Mouse (Mus musculus): ENCODE measurements around the gene Msl1. TPM values are rescaled to one million over a fixed set of nuclear protein-coding genes. Genes with fewer than 3 reads are reported as not detected.

The Msl1 gene
- polyA plus RNA-seq, 1 experiment from 2014 or later = 22.3 TPM

- no peak overlapping the region for H3K9ac ChIP-seq (replicated peaks; ENCODE audit: low read depth, low read length)
- H3K4me2 ChIP-seq (replicated peaks; ENCODE audit: low read depth, low read length) = 0 out of 2 replicates have a peak overlapping the region, but pooled peaks have one; percentile 47
- no peak overlapping the region for H3K4me3 ChIP-seq (ENCODE audit: low read depth, low read length)
- peaks cover 21% of the 10 kb centered on the region for H3K36me3 ChIP-seq (ENCODE audit: control insufficient read depth, insufficient read depth, low read length)
- no peak overlapping the region for H3K27ac ChIP-seq (ENCODE audit: low read length)
- WGBS = 51% methylated on average over 8 of the region's 8 CpGs
- no peak for ATAC-seq (ENCODE audit: insufficient number of reproducible peaks, insufficient read depth, low FRiP score, low read depth)
- no peaks in the 10 kb centered on the region for H3K27me3 ChIP-seq (ENCODE audit: control insufficient read depth, insufficient read depth, low read length)
- H3K4me1 ChIP-seq (ENCODE audit: control insufficient read depth, insufficient read depth, low read length) = peaks cover 48% of the 10 kb centered on the region
- H3K9me3 ChIP-seq (ENCODE audit: control insufficient read depth, low read depth, low read length) = no peaks in the 10 kb centered on the region
Measured at GRCm38 (mm10) chr11:98772667-98773171, 22.6 kb upstream of the Msl1 start.

GRCm38 (mm10) chr11:98773635-98774295 is 21.6 kb upstream of the Msl1 start:
- Histone ChIP-seq H3K36me3 (ENCODE audit: control insufficient read depth, insufficient read depth, low read length) (peaks cover 15% of the 10 kb centered on the region), H3K4me3 (ENCODE audit: low read depth, low read length) (peak overlapping the region; percentile 28), H3K27me3 (ENCODE audit: control insufficient read depth, insufficient read depth, low read length) (no peaks in the 10 kb centered on the region), H3K4me2 (replicated peaks; ENCODE audit: low read depth, low read length) (peak overlapping the region; percentile 47), H3K4me1 (ENCODE audit: control insufficient read depth, insufficient read depth, low read length) (peaks cover 40% of the 10 kb centered on the region), H3K9me3 (ENCODE audit: control insufficient read depth, low read depth, low read length) (no peaks in the 10 kb centered on the region), H3K27ac (ENCODE audit: low read length) (peak overlapping the region; percentile 17; the same call in 1 of the 2 replicates), H3K9ac (replicated peaks; ENCODE audit: low read depth, low read length) (no peak overlapping the region; the same call in 1 of the 2 replicates)
- under 1% methylated on average over 37 of the region's 37 CpGs for WGBS
- peak; percentile 85 for ATAC-seq (ENCODE audit: insufficient number of reproducible peaks, insufficient read depth, low FRiP score, low read depth)

DNA sequence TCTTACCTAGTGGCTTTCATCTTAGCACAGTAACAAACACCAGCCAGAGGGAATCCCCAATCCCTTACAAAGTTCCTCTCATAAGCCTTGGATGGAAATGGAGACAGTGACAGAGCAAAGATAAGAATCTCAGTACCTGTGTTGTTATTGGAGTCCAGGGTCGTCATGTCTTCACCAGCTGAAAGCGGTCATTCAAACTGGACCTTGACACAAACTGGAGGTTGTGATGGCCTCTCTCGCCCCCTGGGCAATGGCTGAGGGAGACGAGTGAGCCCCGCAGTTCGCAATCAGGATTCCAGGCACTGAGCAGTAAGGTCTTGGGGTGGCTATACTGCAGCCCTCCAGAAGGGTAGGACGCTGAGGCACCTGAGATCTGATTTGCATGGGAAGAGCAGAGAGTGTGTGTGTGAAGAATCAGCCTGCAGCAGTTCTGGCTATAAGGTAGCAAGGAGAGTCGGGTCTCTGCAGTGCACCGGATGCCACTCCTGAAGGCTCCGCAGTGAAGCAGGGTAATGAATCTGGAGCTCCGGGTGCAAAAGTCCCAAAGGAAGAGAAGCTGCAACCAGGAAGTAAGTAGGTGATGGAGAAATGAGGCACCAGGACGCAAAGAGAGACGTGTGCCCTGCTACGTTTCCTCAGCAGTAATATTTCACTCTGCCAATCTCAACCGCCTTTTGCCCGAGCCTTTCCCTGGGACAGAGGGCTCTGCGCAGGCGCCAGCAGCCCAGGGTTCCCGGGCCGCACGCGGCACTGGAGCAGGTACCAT is 20.6 kb upstream of the Msl1 start, which contains the start of gene Nr1d1:
TSS of gene Nr1d1 (minus strand) at position 752 of the 766 bp plus-strand sequence.
- no peak within 1 kb of the TSS; the same call in 1 of the 2 replicates for H3K9ac ChIP-seq (replicated peaks; ENCODE audit: low read depth, low read length)
- peak within 1 kb of the TSS; percentile 47 for H3K4me2 ChIP-seq (replicated peaks; ENCODE audit: low read depth, low read length)
- H3K27ac ChIP-seq (ENCODE audit: low read length) = peak within 1 kb of the TSS; percentile 90
- under 1% methylated on average over 22 of the region's 22 CpGs for WGBS
- H3K4me3 ChIP-seq (ENCODE audit: low read depth, low read length) = peak within 1 kb of the TSS; percentile 28
- no peak for ATAC-seq (ENCODE audit: insufficient number of reproducible peaks, insufficient read depth, low FRiP score, low read depth)
- H3K4me1 ChIP-seq (ENCODE audit: control insufficient read depth, insufficient read depth, low read length) = peaks cover 38% of the 10 kb centered on the region
- no peaks in the 10 kb centered on the region for H3K9me3 ChIP-seq (ENCODE audit: control insufficient read depth, low read depth, low read length)
- no peaks in the 10 kb centered on the region for H3K27me3 ChIP-seq (ENCODE audit: control insufficient read depth, insufficient read depth, low read length)
- peaks cover 6% of the 10 kb centered on the region; the same call in 1 of the 2 replicates for H3K36me3 ChIP-seq (ENCODE audit: control insufficient read depth, insufficient read depth, low read length)

DNA sequence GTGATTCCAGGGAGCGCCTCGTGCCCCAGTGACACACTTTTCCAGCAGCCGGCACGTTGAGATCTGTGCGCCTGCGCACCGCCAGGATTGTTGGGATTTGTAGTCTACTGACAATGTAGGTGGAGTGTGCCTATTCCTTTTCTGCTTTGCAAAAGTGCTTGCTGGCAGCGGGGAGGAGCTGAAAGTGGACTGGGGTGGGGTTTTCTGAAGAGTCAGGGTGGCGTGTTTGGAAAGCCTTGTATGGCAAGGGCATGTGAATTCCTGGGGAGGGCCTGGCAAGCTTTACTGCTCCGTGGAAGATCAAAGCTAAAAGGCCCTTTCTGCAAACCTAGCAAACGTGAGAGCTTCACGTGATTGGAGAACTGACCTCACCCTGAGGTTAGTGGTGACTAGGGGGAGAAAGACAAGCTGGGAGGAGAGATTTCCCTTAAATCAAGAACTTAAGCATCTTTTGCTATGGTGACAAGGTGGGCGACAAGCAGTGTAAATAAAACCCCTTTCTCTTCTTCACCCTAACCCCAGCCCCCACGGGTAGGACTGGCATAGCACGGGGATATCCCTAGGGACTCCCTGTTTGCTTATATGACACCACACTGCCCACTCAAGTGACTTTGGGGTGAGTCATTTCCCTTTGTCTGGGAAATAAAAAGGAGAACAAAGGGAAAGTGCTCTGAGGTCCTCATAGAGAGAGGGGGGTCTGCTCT is 19.8 kb upstream of the Msl1 start:
- ATAC-seq (ENCODE audit: insufficient number of reproducible peaks, insufficient read depth, low FRiP score, low read depth) = peak; percentile 80
- Histone ChIP-seq H3K4me3 (ENCODE audit: low read depth, low read length) (peak overlapping the region; percentile 28), H3K36me3 (ENCODE audit: control insufficient read depth, insufficient read depth, low read length) (peaks cover 1% of the 10 kb centered on the region; the same call in 1 of the 2 replicates), H3K9me3 (ENCODE audit: control insufficient read depth, low read depth, low read length) (no peaks in the 10 kb centered on the region), H3K9ac (replicated peaks; ENCODE audit: low read depth, low read length) (no peak overlapping the region; the same call in 1 of the 2 replicates), H3K4me1 (ENCODE audit: control insufficient read depth, insufficient read depth, low read length) (peaks cover 38% of the 10 kb centered on the region), H3K4me2 (replicated peaks; ENCODE audit: low read depth, low read length) (peak overlapping the region; percentile 47), H3K27ac (ENCODE audit: low read length) (peak overlapping the region; percentile 90), H3K27me3 (ENCODE audit: control insufficient read depth, insufficient read depth, low read length) (no peaks in the 10 kb centered on the region)
- WGBS = 2% methylated on average over 15 of the region's 15 CpGs

GRCm38 (mm10) chr11:98776052-98776764 is 19.1 kb upstream of the Msl1 start:
- 44% methylated on average over 12 of the region's 12 CpGs for WGBS
- Histone ChIP-seq H3K4me2 (replicated peaks; ENCODE audit: low read depth, low read length) (peak overlapping the region; percentile 47), H3K27me3 (ENCODE audit: control insufficient read depth, insufficient read depth, low read length) (no peaks in the 10 kb centered on the region), H3K4me1 (ENCODE audit: control insufficient read depth, insufficient read depth, low read length) (peaks cover 38% of the 10 kb centered on the region), H3K9me3 (ENCODE audit: control insufficient read depth, low read depth, low read length) (no peaks in the 10 kb centered on the region), H3K36me3 (ENCODE audit: control insufficient read depth, insufficient read depth, low read length) (no peaks in the 10 kb centered on the region), H3K9ac (replicated peaks; ENCODE audit: low read depth, low read length) (no peak overlapping the region; the same call in 1 of the 2 replicates), H3K27ac (ENCODE audit: low read length) (peak overlapping the region; percentile 90), H3K4me3 (ENCODE audit: low read depth, low read length) (0 out of 2 replicates have a peak overlapping the region, but pooled peaks have one; percentile 28)
- ATAC-seq (ENCODE audit: insufficient number of reproducible peaks, insufficient read depth, low FRiP score, low read depth) = no peak

DNA sequence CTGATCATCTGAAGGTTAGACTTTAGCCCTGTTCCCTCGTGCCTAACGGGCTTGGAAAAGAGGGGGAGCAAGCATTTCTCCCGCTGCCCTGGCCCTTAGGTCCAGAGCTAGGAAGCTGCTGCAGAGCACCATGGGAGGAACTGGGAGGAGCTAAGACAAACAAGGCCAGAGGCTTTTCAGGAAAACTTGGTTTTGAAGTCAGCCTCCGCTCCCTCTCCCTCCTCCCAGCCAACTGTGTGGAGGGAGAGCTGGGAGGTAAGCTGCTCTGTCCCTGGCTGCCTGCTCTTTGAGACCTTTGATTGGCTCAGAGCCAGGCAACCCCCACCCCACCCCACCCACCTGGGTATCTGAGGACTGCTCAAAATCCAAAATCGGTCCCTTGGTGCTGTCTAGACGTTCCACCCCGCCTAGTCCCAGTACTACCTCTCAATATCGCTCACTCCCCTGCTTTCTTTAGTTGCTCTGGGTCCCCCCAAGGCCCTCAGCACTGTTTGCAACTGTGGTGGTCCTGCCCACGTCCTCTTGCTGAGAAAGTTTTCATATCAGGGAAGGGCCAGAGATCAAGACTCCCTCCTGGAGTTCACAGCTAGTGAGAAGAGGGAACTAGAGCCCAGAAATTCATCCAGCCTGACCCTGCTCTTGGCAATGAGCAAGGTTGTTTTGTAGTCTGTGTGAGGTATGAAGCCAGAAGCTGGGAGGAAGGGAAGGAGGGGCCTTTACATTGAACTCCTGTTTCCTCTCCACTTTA is 18.3 kb upstream of the Msl1 start:
- 7% methylated on average over 9 of the region's 9 CpGs for WGBS
- H3K9me3 ChIP-seq (ENCODE audit: control insufficient read depth, low read depth, low read length) = no peaks in the 10 kb centered on the region
- no peak overlapping the region for H3K4me3 ChIP-seq (ENCODE audit: low read depth, low read length)
- no peaks in the 10 kb centered on the region for H3K36me3 ChIP-seq (ENCODE audit: control insufficient read depth, insufficient read depth, low read length)
- peak overlapping the region; percentile 29 for H3K4me2 ChIP-seq (replicated peaks; ENCODE audit: low read depth, low read length)
- H3K27ac ChIP-seq (ENCODE audit: low read length) = peak overlapping the region; percentile 90
- H3K9ac ChIP-seq (replicated peaks; ENCODE audit: low read depth, low read length) = no peak overlapping the region
- peaks cover 44% of the 10 kb centered on the region for H3K4me1 ChIP-seq (ENCODE audit: control insufficient read depth, insufficient read depth, low read length)
- H3K27me3 ChIP-seq (ENCODE audit: control insufficient read depth, insufficient read depth, low read length) = no peaks in the 10 kb centered on the region
- no peak for ATAC-seq (ENCODE audit: insufficient number of reproducible peaks, insufficient read depth, low FRiP score, low read depth)

DNA sequence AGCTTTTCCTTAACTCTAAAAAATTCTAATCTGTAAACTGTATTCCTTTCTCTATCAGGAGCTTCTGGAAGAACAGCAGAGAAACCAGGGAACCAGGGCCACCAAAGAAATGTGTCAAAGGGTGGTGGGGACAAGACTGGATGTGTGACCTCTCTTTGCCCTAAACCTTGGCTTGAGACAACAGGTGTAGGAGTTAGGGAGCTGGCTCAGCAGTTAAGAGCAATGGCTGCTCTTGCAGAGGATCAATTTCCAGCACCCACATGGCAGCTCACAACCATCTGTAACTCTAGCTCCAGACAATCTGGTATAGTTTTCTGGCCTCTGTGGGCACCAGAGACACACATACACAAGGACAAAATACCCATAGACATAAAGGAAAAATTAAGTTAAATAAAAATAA is 17.4 kb upstream of the Msl1 start:
- H3K4me3 ChIP-seq (ENCODE audit: low read depth, low read length) = no peak overlapping the region
- H3K4me2 ChIP-seq (replicated peaks; ENCODE audit: low read depth, low read length) = no peak overlapping the region
- H3K27ac ChIP-seq (ENCODE audit: low read length) = peak overlapping the region; percentile 90; the same call in 1 of the 2 replicates
- H3K27me3 ChIP-seq (ENCODE audit: control insufficient read depth, insufficient read depth, low read length) = no peaks in the 10 kb centered on the region
- no peaks in the 10 kb centered on the region for H3K9me3 ChIP-seq (ENCODE audit: control insufficient read depth, low read depth, low read length)
- peaks cover 49% of the 10 kb centered on the region for H3K4me1 ChIP-seq (ENCODE audit: control insufficient read depth, insufficient read depth, low read length)
- no peaks in the 10 kb centered on the region for H3K36me3 ChIP-seq (ENCODE audit: control insufficient read depth, insufficient read depth, low read length)
- ATAC-seq (ENCODE audit: insufficient number of reproducible peaks, insufficient read depth, low FRiP score, low read depth) = no peak
- H3K9ac ChIP-seq (replicated peaks; ENCODE audit: low read depth, low read length) = no peak overlapping the region
